Mouse (Mus musculus) central nervous system, embryonic 18 days (tissue): ENCODE data around the gene Lamc3. TPM values are rescaled to one million over a fixed set of nuclear protein-coding genes. Genes with fewer than 3 reads are reported as not detected.

Source experiments
- polyA plus RNA-seq: library from polyadenylated mRNA; depleted of rRNA; stranded (reverse); fragments of >200 nt; gene quantifications from 2 replicates; pipeline ENCODE4 v1.2.3, GENCODE M21; 2012; rRNA removed

Gene Lamc3
- polyA plus RNA-seq = 3.6 and 4.1 TPM in 2 replicates

GRCm38 (mm10) chr2:31887030-31887429 is at the start of gene Lamc3:
Gene Lamc3, plus strand, starts transcription at chr2:31887291.

DNA sequence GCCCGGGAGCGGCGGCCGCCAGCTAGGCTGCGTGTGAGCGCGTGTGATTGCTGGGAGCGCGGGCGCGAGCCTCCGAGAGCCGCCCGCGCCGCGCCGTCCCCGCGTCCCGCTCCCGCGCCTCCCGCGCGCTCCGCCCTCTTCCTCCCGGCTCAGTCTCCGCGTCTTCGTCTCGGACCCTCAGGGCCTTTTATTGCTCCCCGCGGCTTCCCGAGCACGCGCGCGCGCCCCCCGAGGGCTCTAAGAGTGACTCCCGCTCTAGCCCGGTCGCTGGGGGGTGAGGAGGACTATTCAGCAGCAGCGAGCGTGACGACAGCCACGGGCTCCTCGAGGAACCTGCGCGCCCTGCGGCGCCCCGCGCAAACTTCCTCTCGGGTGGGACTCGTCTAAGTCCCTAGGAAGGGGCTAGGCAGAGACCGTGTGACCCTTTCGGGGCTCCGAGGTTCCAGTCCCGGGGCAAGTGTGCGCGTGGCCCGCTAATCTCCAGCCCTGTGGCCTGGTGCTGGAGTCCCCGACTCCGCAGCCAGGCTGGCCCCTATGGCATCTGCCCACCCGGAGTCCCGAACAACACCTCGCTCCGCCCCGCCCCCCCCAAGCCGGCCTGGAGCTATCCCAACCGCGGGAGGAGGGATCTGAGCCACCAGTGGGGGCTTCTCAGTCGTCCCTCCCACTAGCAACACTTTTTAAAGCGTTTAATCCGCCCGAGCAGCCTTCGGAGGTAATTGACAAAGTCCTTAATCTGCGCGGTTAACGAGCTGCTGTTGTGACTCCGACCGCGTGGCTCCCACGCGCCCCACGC is 41.0 kb upstream of the Lamc3 start, which contains the start of gene Fibcd1:
Gene Fibcd1, minus strand, starts transcription at position 110 of the 796 bp plus-strand sequence.

GRCm38 (mm10) chr2:31950058-31950871 is 63.2 kb downstream of the Lamc3 start, which contains the start of gene Aif1l:
Gene Aif1l, plus strand, starts transcription at chr2:31950139.

GRCm38 (mm10) chr2:31974141-31974808 is 87.2 kb downstream of the Lamc3 start, which contains the start of gene Nup214:
Gene Nup214, plus strand, starts transcription at chr2:31974436.

Other genes starting within 250 kb of the Lamc3 start
- 1.6 and 3.2 TPM in 2 replicates for gene Prdm12, start 247.3 kb upstream of the Lamc3 start, polyA plus RNA-seq
- gene Exosc2, start 216.6 kb upstream of the Lamc3 start, polyA plus RNA-seq = 35.9 and 37.6 TPM in 2 replicates
- 34.4 and 36.3 TPM in 2 replicates for gene Abl1, start 198.9 kb upstream of the Lamc3 start, polyA plus RNA-seq
- 0.04 and 0.05 TPM in 2 replicates for gene Qrfp, start 76.7 kb upstream of the Lamc3 start, polyA plus RNA-seq
- 7.2 and 8.1 TPM in 2 replicates for gene Fibcd1, start 41.3 kb upstream of the Lamc3 start, polyA plus RNA-seq
- 18.1 and 20.1 TPM in 2 replicates for gene Aif1l, start 62.8 kb downstream of the Lamc3 start, polyA plus RNA-seq
- gene Nup214, start 87.1 kb downstream of the Lamc3 start, polyA plus RNA-seq = 26.8 and 27.9 TPM in 2 replicates
- gene Fam78a, start 197.6 kb downstream of the Lamc3 start, polyA plus RNA-seq = 0.36 and 0.64 TPM in 2 replicates
- 22.1 and 22.2 TPM in 2 replicates for gene Plpp7, start 208.2 kb downstream of the Lamc3 start, polyA plus RNA-seq